Mouse (Mus musculus) stomach, embryonic 15.5 days (tissue): ENCODE results near the gene Disp2. TPM values are rescaled to one million over a fixed set of nuclear protein-coding genes. Genes with fewer than 3 reads are reported as not detected.

Experiments used
- ATAC-seq: fragments of 200-750 bp; cut with Nextera tagmentation; 2 replicates; pipeline ENCODE4 v1.8.0; 2017; ENCODE audit warnings: low read depth, moderate number of reproducible peaks, moderate TSS enrichment; ENCODE audit not compliant: insufficient read depth, low FRiP score
- H3K27ac ChIP-seq: fragments of 300-500 bp; sonication (generic); 2 replicates; pipeline ENCODE4 v1.5.1; 2015; ENCODE audit warnings: mild to moderate bottlenecking, inconsistent platforms
- H3K27me3 ChIP-seq: fragments of 300-500 bp; sonication (generic); replicated peaks from 2 replicates; pipeline ENCODE4 v1.6.1; 2015; ENCODE audit warnings: inconsistent platforms
- H3K36me3 ChIP-seq: fragments of 300-500 bp; sonication (generic); 2 replicates; pipeline ENCODE4 v1.6.1; 2015; ENCODE audit warnings: inconsistent platforms
- H3K4me1 ChIP-seq: fragments of 300-500 bp; sonication (generic); 2 replicates; pipeline ENCODE4 v1.6.1; 2015; ENCODE audit warnings: inconsistent platforms
- H3K4me2 ChIP-seq: fragments of 300-500 bp; sonication (generic); 2 replicates; pipeline ENCODE4 v1.6.1; 2015; ENCODE audit warnings: mild to moderate bottlenecking, inconsistent platforms
- H3K4me3 ChIP-seq: fragments of 300-500 bp; sonication (generic); replicated peaks from 2 replicates; pipeline ENCODE4 v1.5.1; 2015; ENCODE audit warnings: inconsistent platforms
- H3K9ac ChIP-seq: fragments of 300-500 bp; sonication (generic); 2 replicates; pipeline ENCODE4 v1.6.1; 2015; ENCODE audit warnings: inconsistent platforms
- H3K9me3 ChIP-seq: fragments of 300-500 bp; sonication (generic); 2 replicates; pipeline ENCODE4 v1.6.1; 2016; ENCODE audit warnings: inconsistent platforms
- WGBS: fragments of 180-500 bp; shearing (Covaris S2); methylation state at CpG from one replicate; pipeline ENCODE4 v1.1.7; 2015; 5-methylcytosine and 5-hydroxymethylcytosine counted together
- polyA plus RNA-seq: library from polyadenylated mRNA; unstranded; fragments of >200 nt; fragmentation: Nextera tagmentation; extraction: Ambion mirVana; gene quantifications from 2 replicates; pipeline ENCODE4 v1.2.1, GENCODE M21; 2015

Disp2 gene
- polyA plus RNA-seq, 1 experiment from 2014 or later = 2.8 TPM

DNA sequence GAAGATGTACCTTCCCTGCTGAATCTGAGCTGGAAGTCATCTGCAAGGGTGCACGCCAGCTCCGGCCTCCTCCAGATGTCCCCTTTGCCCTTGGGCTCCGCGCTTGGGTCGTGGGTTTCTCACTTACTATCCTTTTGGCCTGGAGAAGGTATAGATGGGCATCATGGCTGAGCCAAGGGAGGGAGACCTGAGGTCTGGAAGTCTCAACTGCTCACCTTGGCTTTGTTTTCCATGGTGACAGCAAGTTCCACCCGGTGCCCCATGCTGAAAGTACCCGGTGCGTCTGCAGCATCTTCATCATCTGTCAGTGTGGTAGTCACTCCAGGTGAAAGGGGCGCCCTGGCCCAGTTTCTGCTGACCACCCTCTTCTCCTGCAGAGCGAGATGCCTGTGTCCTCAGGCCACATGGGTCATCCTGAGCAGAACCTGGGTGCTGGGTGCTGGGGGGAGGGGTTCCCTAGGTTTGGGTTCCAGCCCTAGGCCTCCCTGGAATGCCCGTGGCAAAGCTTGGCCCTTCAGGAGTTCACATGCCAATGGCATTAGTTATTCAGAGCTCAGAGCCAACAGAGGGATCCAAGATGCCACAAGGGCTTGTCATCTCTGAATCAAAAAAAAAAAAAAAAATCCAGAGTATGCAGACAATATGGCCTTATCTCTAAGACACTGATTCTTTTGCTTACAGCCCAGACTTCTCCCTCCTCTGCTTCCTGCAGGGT is 19.1 kb upstream of the Disp2 start:
- 86% methylated on average over 11 of the region's 11 CpGs for WGBS
- H3K9me3 ChIP-seq = no peaks in the 10 kb centered on the region
- no peak overlapping the region for H3K9ac ChIP-seq
- no peaks in the 10 kb centered on the region for H3K36me3 ChIP-seq
- H3K4me3 ChIP-seq = no peak overlapping the region
- no peaks in the 10 kb centered on the region for H3K27me3 ChIP-seq
- H3K4me2 ChIP-seq = no peak overlapping the region
- peaks cover 35% of the 10 kb centered on the region for H3K4me1 ChIP-seq
- H3K27ac ChIP-seq = peak overlapping the region; percentile 95; the same call in 1 of the 2 replicates
- no peak for ATAC-seq

DNA sequence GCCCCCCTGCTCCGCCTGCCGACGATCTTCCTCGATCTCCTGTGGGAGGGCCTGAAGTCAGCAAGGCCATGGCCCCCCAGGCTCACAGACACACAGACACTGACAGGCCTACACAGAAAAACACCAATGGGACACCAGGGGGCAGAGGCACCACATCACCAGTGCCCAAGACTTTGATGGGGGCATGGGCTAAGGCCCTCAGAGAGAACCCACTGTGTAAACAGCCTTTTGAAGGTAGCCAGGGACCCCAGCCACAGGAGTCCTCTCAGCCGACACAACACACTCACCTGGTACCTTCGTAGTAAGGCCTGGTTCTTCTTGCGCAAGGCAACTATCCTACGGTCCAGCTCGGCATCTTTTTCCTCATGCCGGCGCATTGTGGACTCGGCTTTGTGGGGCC is 18.2 kb upstream of the Disp2 start:
- WGBS = 82% methylated on average over 12 of the region's 12 CpGs

DNA sequence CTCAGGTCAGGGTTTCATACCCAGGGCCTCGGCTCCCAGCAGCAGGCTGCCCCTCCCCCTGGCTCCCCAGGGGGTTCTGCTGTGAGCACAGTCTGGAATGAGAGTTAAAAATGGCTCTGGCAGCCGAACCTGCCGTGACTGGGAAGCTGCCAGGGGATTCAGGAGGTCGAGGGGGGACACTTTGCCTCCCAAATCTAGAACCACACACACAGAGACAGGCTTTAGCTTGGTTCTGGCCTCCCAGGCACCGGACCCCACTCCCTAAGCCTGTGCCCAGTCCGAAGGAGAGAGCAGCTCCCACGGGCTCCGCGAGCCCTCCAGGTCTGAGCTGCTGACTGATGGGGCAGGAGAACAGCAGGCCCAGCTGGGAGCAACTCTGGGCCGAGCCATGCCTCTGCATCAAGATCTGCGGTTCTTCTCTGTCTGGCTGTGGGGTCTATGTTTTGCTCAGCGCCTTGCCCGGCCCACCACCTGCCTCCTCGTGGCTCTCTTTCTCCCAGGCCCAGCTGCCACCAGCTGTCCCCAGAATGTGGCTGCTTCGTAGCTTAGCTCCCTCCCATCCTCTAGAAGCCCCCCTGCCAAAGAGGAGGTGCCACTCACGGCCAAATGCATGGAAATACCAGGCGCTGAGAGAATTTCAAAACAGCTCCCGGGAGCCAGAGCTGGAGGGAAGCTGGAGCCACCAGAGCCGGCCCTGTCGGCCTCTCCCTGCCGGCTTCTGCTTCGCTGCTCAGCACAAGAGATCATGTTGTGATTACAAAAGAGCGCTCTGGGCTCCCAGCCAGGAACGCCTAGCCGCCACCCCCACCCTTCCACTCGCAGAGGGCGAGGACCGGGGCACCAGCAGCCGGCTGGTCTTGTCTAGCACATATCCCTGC is 17.4 kb upstream of the Disp2 start, which contains the start of gene Ccdc9b:
TSS of gene Ccdc9b (minus strand) at position 756 of the 878 bp plus-strand sequence.
- Histone ChIP-seq H3K4me1 (peaks cover 35% of the 10 kb centered on the region), H3K36me3 (no peaks in the 10 kb centered on the region), H3K27me3 (no peaks in the 10 kb centered on the region), H3K27ac (peak within 1 kb of the TSS; percentile 95), H3K4me3 (peak within 1 kb of the TSS; percentile 29), H3K9me3 (no peaks in the 10 kb centered on the region), H3K4me2 (peak within 1 kb of the TSS; percentile 54), H3K9ac (no peak within 1 kb of the TSS)
- WGBS = 8% methylated on average over 29 of the region's 29 CpGs
- ATAC-seq = peak; percentile 84

More for the DNA sequence above, 18.2 kb upstream of the Disp2 start:
- no peak for ATAC-seq
- Histone ChIP-seq H3K9ac (no peak overlapping the region), H3K27ac (peak overlapping the region; percentile 95), H3K27me3 (no peaks in the 10 kb centered on the region), H3K4me2 (peak overlapping the region; percentile 54), H3K4me3 (peak overlapping the region; percentile 29; the same call in 1 of the 2 replicates), H3K36me3 (no peaks in the 10 kb centered on the region), H3K9me3 (no peaks in the 10 kb centered on the region), H3K4me1 (peaks cover 35% of the 10 kb centered on the region)

DNA sequence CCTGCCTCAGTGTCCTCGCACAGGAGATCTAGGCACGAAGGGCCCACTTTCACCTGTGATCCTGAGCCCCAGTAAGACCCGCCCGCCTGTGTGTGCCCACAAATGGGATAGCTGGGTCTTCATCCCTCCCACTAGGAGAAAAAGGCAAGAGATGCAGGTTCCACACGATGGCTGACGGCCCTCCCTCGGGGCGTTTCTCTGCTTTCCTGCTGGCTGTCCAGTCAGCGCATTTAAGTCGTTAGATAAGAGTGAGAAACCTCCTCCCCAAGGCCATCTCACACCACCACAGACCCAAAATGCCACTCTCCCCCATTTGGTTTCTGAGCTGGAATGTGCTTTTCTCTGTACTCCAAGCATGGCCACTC is 16.8 kb upstream of the Disp2 start:
- ATAC-seq = peak; percentile 1; the same call in 1 of the 2 replicates
- H3K4me3 ChIP-seq = peak overlapping the region; percentile 29; the same call in 1 of the 2 replicates
- H3K4me1 ChIP-seq = peaks cover 35% of the 10 kb centered on the region
- no peak overlapping the region for H3K9ac ChIP-seq
- no peaks in the 10 kb centered on the region for H3K27me3 ChIP-seq
- no peaks in the 10 kb centered on the region for H3K36me3 ChIP-seq
- peak overlapping the region; percentile 95 for H3K27ac ChIP-seq
- peak overlapping the region; percentile 54 for H3K4me2 ChIP-seq
- H3K9me3 ChIP-seq = no peaks in the 10 kb centered on the region
- WGBS = 11% methylated on average over 10 of the region's 10 CpGs

DNA sequence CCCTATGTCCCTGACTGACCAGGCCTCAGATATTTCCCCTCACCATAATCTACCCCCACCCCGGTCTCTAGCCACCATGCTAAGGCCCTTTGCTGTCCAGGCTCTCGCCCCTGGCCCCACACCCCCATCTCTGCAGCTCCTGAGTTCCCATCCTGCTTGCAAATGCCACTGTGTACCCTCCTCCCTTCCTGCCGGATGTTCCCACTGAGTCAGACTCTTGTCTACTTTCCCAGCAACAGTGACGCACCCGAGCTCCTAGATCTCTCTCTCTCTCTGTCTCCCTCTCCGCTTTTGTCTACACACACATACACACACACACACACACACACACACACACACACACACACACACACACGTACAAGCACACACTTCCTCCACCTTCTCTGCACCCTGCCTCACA is 16.1 kb upstream of the Disp2 start:
- WGBS = 73% methylated on average over 7 of the region's 7 CpGs
- H3K4me1 ChIP-seq = peaks cover 35% of the 10 kb centered on the region
- peak overlapping the region; percentile 95 for H3K27ac ChIP-seq
- no peaks in the 10 kb centered on the region for H3K36me3 ChIP-seq
- H3K9ac ChIP-seq = no peak overlapping the region
- H3K27me3 ChIP-seq = no peaks in the 10 kb centered on the region
- no peak overlapping the region for H3K4me2 ChIP-seq
- no peak overlapping the region for H3K4me3 ChIP-seq
- no peaks in the 10 kb centered on the region for H3K9me3 ChIP-seq
- ATAC-seq = no peak

DNA sequence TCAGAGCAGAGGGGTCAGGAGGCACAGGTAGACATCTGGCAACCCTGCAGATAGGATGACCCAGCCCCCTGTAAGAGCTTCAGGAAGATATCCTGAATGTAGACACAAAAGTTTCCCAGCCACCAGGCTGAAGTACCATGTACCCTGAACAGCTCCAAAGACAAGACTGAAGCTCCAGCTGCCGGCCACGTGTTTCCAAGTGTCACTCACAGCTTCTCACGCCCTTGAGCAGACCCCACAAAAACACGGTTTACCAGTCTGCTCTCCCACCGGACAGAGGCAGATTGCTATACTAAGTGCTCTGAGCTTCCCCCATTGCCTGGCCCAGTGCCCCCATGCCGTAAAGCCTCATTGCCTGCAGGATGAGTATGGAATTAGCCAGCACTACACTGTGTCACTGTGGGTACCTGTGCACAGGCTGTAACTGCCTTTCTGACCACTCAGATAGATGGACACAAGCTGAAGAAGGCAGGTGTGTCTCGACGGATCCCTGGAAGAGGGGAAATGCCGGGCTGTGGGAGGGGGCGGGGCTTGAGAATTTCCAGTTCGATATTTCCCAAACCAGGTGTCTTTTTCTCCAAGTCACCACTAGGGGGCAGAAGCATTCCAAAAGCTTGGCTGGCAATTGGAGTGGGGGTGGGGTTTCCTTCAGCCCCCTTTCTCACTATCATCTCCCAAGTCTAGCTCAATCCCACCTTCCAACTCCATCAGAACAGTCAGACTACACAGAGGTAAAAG is 15.3 kb upstream of the Disp2 start:
- no peaks in the 10 kb centered on the region for H3K36me3 ChIP-seq
- WGBS = 23% methylated on average over 11 of the region's 11 CpGs
- no peaks in the 10 kb centered on the region for H3K9me3 ChIP-seq
- H3K9ac ChIP-seq = no peak overlapping the region
- 0 out of 2 replicates have a peak overlapping the region, but pooled peaks have one; percentile 11 for H3K4me2 ChIP-seq
- 0 out of 2 replicates have a peak overlapping the region, but pooled peaks have one; percentile 42 for H3K27ac ChIP-seq
- H3K4me3 ChIP-seq = no peak overlapping the region
- ATAC-seq = no peak
- H3K4me1 ChIP-seq = peaks cover 31% of the 10 kb centered on the region
- no peaks in the 10 kb centered on the region for H3K27me3 ChIP-seq

DNA sequence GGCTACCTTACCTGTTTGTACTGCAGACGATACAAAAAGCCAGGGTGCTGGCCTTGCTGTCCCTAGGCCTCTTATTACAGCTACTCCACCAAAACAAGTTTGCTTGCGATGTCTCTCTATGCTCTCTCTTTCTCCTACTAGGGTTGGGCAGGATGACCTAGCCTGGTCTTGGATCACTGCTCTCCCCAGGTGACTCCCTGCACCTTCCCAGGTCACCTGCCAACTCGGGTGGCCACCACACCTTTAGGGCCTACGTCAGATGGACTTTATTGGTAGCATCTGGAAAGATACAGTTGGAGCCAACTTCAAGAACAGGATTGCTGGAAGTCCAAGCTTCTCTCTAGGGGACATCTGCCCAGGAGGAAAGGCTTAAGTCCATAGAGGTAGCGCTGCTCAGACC is 14.6 kb upstream of the Disp2 start:
- no peak overlapping the region for H3K27ac ChIP-seq
- no peak for ATAC-seq

DNA sequence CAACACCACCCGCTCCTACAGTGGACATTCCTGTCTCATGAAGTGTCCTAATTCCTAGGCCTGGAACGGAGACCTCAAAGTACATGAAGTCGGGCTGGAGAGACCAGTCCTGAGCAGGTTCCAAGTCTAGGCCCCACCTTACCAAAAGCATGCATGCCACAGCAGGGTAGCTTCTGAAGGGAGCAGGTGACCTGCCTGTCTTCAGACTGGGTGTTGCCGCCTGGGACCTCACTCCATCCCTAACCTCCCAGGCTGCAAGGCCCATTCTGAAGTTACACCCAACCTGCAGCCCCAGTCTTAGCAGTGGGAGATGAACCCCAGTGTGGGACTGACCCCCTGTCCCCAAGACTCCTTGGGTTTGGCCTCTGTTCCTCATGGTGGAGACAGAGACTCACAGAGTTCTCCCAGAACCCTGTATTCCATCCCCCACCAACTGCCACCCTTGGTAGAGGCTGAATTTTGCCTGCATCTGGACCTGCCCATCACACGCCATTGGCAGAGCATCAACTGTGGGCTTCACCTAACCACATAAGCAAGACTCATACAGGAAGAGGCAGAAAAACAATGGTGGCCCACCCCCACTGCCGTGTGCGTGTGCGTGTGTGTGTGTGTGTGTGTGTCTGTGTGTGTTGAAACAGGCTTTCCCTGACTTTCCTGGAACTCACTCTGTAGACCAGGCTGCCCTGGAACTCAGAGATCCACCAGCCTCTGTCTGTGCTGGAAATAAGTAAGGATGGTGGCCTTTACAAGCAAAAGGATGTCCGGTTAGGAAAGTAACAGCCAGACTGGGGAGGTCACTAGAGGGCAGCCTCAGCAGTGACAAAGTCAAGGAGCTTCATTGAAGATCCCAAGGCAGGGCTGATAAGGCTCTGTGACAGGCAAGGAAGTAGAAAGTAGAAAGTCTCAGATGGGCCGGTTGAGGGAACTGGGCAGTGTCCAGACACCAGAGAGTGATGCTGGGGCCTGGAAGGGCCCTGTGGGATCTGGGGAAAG is 13.2 kb upstream of the Disp2 start:
- H3K9me3 ChIP-seq = no peaks in the 10 kb centered on the region
- no peak overlapping the region for H3K4me2 ChIP-seq
- 71% methylated on average over 10 of the region's 10 CpGs for WGBS
- H3K36me3 ChIP-seq = no peaks in the 10 kb centered on the region
- no peak overlapping the region for H3K4me3 ChIP-seq
- H3K27ac ChIP-seq = no peak overlapping the region
- H3K4me1 ChIP-seq = peaks cover 26% of the 10 kb centered on the region
- no peak for ATAC-seq
- no peak overlapping the region for H3K9ac ChIP-seq
- H3K27me3 ChIP-seq = no peaks in the 10 kb centered on the region

More for the DNA sequence above, 14.6 kb upstream of the Disp2 start:
- no peaks in the 10 kb centered on the region for H3K9me3 ChIP-seq
- no peaks in the 10 kb centered on the region for H3K27me3 ChIP-seq
- H3K36me3 ChIP-seq = no peaks in the 10 kb centered on the region
- no peak overlapping the region for H3K4me2 ChIP-seq
- peaks cover 31% of the 10 kb centered on the region for H3K4me1 ChIP-seq
- WGBS = 87% methylated on average over 5 of the region's 5 CpGs
- H3K4me3 ChIP-seq = no peak overlapping the region
- H3K9ac ChIP-seq = no peak overlapping the region

DNA sequence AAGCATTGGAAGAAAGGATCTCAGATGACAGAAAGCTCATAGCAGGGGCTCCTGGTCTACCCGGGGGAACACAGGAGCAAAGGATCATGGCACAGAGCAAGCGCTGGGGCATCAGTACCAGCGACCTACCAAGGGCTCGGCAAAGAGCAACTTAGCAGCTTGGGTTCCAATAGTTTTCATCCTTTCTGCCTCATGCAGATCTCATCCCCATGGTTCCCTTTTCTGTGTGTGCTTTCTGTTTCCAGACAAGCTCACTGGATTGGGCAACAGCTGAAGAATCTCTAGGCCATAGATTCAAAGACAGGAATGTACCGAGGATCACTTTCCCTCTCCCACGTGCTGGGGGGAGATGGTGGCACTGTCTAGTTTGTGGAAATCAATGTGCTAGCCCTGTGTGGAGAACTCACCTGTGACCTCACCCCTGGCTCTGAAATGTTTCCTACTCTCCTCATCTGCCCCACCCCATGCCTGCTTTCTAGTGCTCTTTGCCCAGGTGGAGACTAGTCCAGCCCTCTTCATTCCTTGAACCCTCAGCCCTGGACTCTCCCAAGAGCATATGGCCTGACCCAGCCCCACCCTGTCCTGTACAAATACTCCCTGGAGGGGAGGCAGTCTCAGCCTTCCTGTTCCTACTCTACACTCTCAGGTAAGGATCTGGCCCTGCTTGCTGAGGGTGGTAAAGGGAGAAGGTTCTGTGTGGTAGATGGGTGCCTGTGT is 7.2 kb upstream of the Disp2 start, which contains the start of gene Phgr1:
TSS of gene Phgr1 (plus strand) at position 612 of the 717 bp plus-strand sequence.
- Histone ChIP-seq H3K9me3 (no peaks in the 10 kb centered on the region), H3K4me1 (peaks cover 13% of the 10 kb centered on the region; the same call in 1 of the 2 replicates), H3K4me2 (no peak within 1 kb of the TSS), H3K27ac (no peak within 1 kb of the TSS), H3K9ac (no peak within 1 kb of the TSS), H3K27me3 (no peaks in the 10 kb centered on the region), H3K4me3 (no peak within 1 kb of the TSS), H3K36me3 (no peaks in the 10 kb centered on the region)
- peak; percentile 85 for ATAC-seq
- 64% methylated on average over 6 of the region's 6 CpGs for WGBS

DNA sequence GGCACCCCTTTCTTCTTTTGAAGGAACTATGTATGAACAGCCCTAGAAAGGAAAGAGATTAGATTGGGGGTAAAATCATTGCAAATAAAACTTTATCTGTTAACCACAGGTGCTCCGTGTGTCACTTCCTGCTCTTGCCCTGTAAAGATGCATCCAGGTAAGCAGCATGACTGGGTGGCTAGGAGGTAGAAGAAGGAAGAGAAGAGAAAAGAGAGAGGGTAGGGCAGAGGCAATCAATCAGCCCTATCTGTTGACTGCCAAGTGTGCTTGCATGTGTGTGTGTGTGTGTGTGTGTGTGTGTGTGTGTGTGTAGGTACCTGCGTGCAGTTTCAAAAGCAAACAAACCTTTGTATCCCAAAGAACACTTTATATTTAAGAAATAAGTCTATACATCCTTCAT is 5.0 kb upstream of the Disp2 start:
- H3K9ac ChIP-seq = no peak overlapping the region
- 0 out of 2 replicates have a peak overlapping the region, but pooled peaks have one; percentile 0 for H3K4me2 ChIP-seq
- no peak overlapping the region for H3K27ac ChIP-seq
- peaks cover 19% of the 10 kb centered on the region for H3K4me1 ChIP-seq
- no peak for ATAC-seq
- H3K4me3 ChIP-seq = no peak overlapping the region
- H3K27me3 ChIP-seq = no peaks in the 10 kb centered on the region
- WGBS = 61% methylated on average over 2 of the region's 2 CpGs
- no peaks in the 10 kb centered on the region for H3K9me3 ChIP-seq
- H3K36me3 ChIP-seq = no peaks in the 10 kb centered on the region
